Mouse (Mus musculus): Measurements from ENCODE around the gene Anpep.

- TF ChIP-seq CTCF (IDR thresholded peaks at IDR 0.05; ENCODE audit: borderline replicate concordance, insufficient read depth, low read length) = no peak
- TF ChIP-seq POLR2A (IDR thresholded peaks at IDR 0.05; ENCODE audit: low read depth, low read length) = no peak
Measured at GRCm38 (mm10) chr7:79858956-79859630, 1.8 kb downstream of the Anpep start.
